ENCODE assay signal across 29 mouse cellular contexts in genomic region chr4:153310641-153311040, GRCm38 (mm10).
A peak's percentile ranks its signal among the peaks of the same experiment; 100 is the strongest.
DNase-seq lines count a peak whose midpoint lies in the region; ATAC-seq and TF ChIP-seq lines count a peak whose summit lies in the region.
"Had no signal": no experiment of that assay in that cellular context is flagged by ENCODE, and none has a peak within 500 bp of the region (broad histone marks: within the 10 kb centered on the region; RNA-seq: fewer than 3 reads in every experiment).

No protein-coding gene starts in this region.

- no peak for TF ChIP-seq EP300 in liver, postnatal 0 days (IDR thresholded peaks at IDR 0.05; ENCODE audit: low read depth)

- no peak overlapping the region for H3K4me2 ChIP-seq in heart, embryonic 13.5 days
- no peak overlapping the region for H3K4me2 ChIP-seq in liver, postnatal 0 days (ENCODE audit: low read depth, low read length)
- H3K4me2 ChIP-seq: hindbrain, embryonic 15.5 days; limb, embryonic 15.5 days; lung, embryonic 14.5 days; midbrain, embryonic 15.5 days; neural tube, embryonic 15.5 days; stomach, embryonic 15.5 days had no signal

- no peaks in the 10 kb centered on the region for H3K36me3 ChIP-seq in heart, embryonic 13.5 days
- no peaks in the 10 kb centered on the region for H3K36me3 ChIP-seq in liver, postnatal 0 days (replicated peaks; ENCODE audit: insufficient read depth, low read length)
- H3K36me3 ChIP-seq: G1E; hindbrain, embryonic 10.5 days; hindbrain, embryonic 15.5 days; limb, embryonic 15.5 days; midbrain, embryonic 10.5 days; midbrain, embryonic 15.5 days; neural tube, embryonic 15.5 days; stomach, embryonic 15.5 days had no signal

- peaks cover 18% of the 10 kb centered on the region for H3K4me1 ChIP-seq in heart, embryonic 13.5 days
- H3K4me1 ChIP-seq in liver, postnatal 0 days (ENCODE audit: insufficient read depth) = no peaks in the 10 kb centered on the region
- H3K4me1 ChIP-seq: hindbrain, embryonic 15.5 days; limb, embryonic 15.5 days; midbrain, embryonic 15.5 days; neural tube, embryonic 15.5 days; stomach, embryonic 15.5 days had no signal

- H3K9me3 ChIP-seq in heart, embryonic 13.5 days = no peaks in the 10 kb centered on the region
- no peaks in the 10 kb centered on the region; the same call in 1 of the 2 replicates for H3K9me3 ChIP-seq in liver, postnatal 0 days (ENCODE audit: low read length)
- H3K9me3 ChIP-seq: hindbrain, embryonic 10.5 days; hindbrain, embryonic 15.5 days; limb, embryonic 15.5 days; midbrain, embryonic 10.5 days; midbrain, embryonic 15.5 days; neural tube, embryonic 15.5 days; stomach, embryonic 15.5 days had no signal

- no peaks in the 10 kb centered on the region for H3K27me3 ChIP-seq in heart, embryonic 13.5 days (replicated peaks)
- H3K27me3 ChIP-seq in liver, postnatal 0 days (ENCODE audit: insufficient read depth, low read length) = no peaks in the 10 kb centered on the region
- H3K27me3 ChIP-seq: hindbrain, embryonic 15.5 days; limb, embryonic 15.5 days; midbrain, embryonic 15.5 days; neural tube, embryonic 15.5 days; stomach, embryonic 15.5 days had no signal

- no peak for TF ChIP-seq CTCF in liver, postnatal 0 days (IDR thresholded peaks at IDR 0.05; ENCODE audit: low read depth)

- peak overlapping the region; percentile 40; the same call in 1 of the 2 replicates for H3K27ac ChIP-seq in heart, embryonic 13.5 days (replicated peaks)
- no peak overlapping the region for H3K27ac ChIP-seq in liver, postnatal 0 days (ENCODE audit: low read depth)
- H3K27ac ChIP-seq: hindbrain, embryonic 10.5 days; hindbrain, embryonic 15.5 days; limb, embryonic 15.5 days; midbrain, embryonic 10.5 days; midbrain, embryonic 15.5 days; neural tube, embryonic 15.5 days; stomach, embryonic 15.5 days had no signal

- intact Hi-C loops in heart, postnatal 14 days (cut with DNase I) = no loop called here

- WGBS in heart, embryonic 13.5 days = 9% methylated on average over 1 of the region's 2 CpGs
- WGBS in liver, postnatal 0 days (ENCODE audit: insufficient replicate concordance) = 45% methylated on average over 2 of the region's 2 CpGs

- H3K4me3 ChIP-seq in heart, embryonic 13.5 days = no peak overlapping the region
- no peak overlapping the region for H3K4me3 ChIP-seq in liver, postnatal 0 days (ENCODE audit: low read depth, low read length)
- H3K4me3 ChIP-seq: erythroblast, embryonic 14.5 days; hindbrain, embryonic 10.5 days; hindbrain, embryonic 15.5 days; limb, embryonic 15.5 days; midbrain, embryonic 10.5 days; midbrain, embryonic 15.5 days; neural tube, embryonic 15.5 days; stomach, embryonic 15.5 days had no signal

- no peak overlapping the region for H3K9ac ChIP-seq in heart, embryonic 13.5 days
- no peak overlapping the region for H3K9ac ChIP-seq in liver, postnatal 0 days (replicated peaks)
- H3K9ac ChIP-seq: forebrain, postnatal 0 days; hindbrain, embryonic 15.5 days; limb, embryonic 15.5 days; lung, embryonic 14.5 days; midbrain, embryonic 15.5 days; neural tube, embryonic 15.5 days; stomach, embryonic 15.5 days had no signal

- peak; percentile 43; the same call in 1 of the 2 replicates for ATAC-seq in heart, embryonic 13.5 days (ENCODE audit: extremely low read depth, insufficient number of reproducible peaks, low FRiP score, low TSS enrichment)
- ATAC-seq in liver, postnatal 0 days = no peak
- ATAC-seq: forebrain, postnatal 0 days; midbrain, embryonic 15.5 days had no signal

- peak; percentile 12 for DNase-seq in adrenal gland, postnatal 10 days
- no peak for DNase-seq in adrenal gland, adult 18-20 months (ENCODE audit: low spot score in 2 of 2)
- DNase-seq in heart, postnatal 14 days = no peak
- DNase-seq in liver = peak; percentile 69
- DNase-seq in liver, postnatal 0 days = no peak
- DNase-seq in yolk sac, embryonic 10.5 days (ENCODE audit: low spot score) = peak; percentile 39
- DNase-seq in gastrocnemius, postnatal 10 days = no peak
- DNase-seq: adrenal gland, postnatal 25 days; cerebellum, adult 2 months; cerebellum, postnatal 14 days; forebrain, postnatal 0 days; gastrocnemius, postnatal 14 days; kidney, postnatal 36 days; layer of hippocampus, postnatal 36 days; left cerebral cortex, postnatal 4 days; lung, embryonic 14.5 days; retina, postnatal 1 day; right cerebral cortex, postnatal 14 days; thymus, postnatal 14 days had no signal

Comparison
In these comparisons a context has a peak if more than half of its experiments do, and no peak if none do; other contexts are left out.
1. DNase-seq: peak in adrenal gland, postnatal 10 days (single experiment), liver (single experiment) and yolk sac, embryonic 10.5 days (single experiment); none in adrenal gland, adult 18-20 months (0 of 2), heart, postnatal 14 days (0 of 2), liver, postnatal 0 days (single experiment) and gastrocnemius, postnatal 10 days (single experiment).